Mouse (Mus musculus) megakaryocyte, adult 5-6 weeks (primary cell): Measurements from ENCODE around the gene Plpp3. TPM values are rescaled to one million over a fixed set of nuclear protein-coding genes. Genes with fewer than 3 reads are reported as not detected.

Experiments
- ATAC-seq: 2 replicates; pipeline ENCODE4 v1.8.0; 2016; ENCODE audit warnings: mild to moderate bottlenecking, inconsistent platforms; ENCODE audit not compliant: poor library complexity, severe bottlenecking
- total RNA-seq, 2 experiments: library from RNA; stranded (forward) in 1 of 2; stranded (reverse) in 1 of 2; fragments of 153-499, 151-499 nt in 1 of 2; fragments of 221-1000, 200-1000 nt in 1 of 2; gene quantifications; 2 replicates each; pipeline versions ENCODE4 v1.2.3 to v1.2.4; 2015 to 2017

Plpp3 gene
- total RNA-seq, 2 experiments from 2014 or later = 0.29 TPM

GRCm38 (mm10) chr4:105187873-105188272 lies 30.7 kb downstream of the Plpp3 start:
- ATAC-seq = no peak

DNA sequence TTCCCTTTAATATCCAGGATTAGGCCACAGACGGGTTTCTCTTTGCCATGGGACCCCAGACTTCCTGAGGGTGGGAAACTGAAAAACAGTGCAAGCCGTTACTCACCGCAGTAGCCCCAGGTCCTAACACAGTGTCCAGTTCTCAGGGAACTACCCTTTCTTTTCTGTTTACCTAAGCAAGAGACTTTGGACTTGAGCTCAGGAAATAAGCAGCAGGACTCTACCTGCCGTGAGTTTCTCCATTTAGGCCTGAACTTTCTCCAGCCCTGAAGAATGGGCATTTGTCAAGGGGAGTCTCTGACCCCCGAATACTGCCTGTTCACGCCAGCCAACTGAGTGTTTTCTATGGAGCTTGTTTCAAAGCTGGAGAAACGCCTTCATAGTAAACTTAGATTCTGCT lies 31.7 kb downstream of the Plpp3 start:
- no peak for ATAC-seq

GRCm38 (mm10) chr4:105190826-105191225 lies 33.7 kb downstream of the Plpp3 start:
- ATAC-seq = no peak

DNA sequence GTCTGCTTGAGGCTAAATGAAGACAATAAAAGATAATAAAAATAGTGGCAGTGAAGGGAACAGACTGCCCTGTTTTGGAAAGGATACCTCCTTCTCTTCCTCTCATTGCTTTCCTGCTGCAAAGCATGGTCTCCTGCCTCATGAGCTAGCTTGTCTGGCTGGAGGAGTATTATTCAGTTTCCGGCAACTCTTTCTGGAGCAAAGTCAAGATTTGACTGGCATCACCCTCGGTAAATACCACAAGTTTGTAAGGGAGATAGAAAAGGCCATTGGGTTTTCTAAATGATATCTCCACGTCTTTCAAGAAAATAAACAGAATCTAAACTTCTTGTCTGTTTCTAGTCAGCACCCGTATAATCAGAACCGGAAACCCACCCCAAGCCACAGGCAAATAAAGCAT lies 34.4 kb downstream of the Plpp3 start:
- ATAC-seq = no peak

- ATAC-seq = no peak
Observed at GRCm38 (mm10) chr4:105192665-105193064, 35.5 kb downstream of the Plpp3 start.

- ATAC-seq = no peak
Observed at GRCm38 (mm10) chr4:105195256-105195655, 38.1 kb downstream of the Plpp3 start.

GRCm38 (mm10) chr4:105196099-105196498 lies 39.0 kb downstream of the Plpp3 start:
- ATAC-seq = no peak

GRCm38 (mm10) chr4:105196993-105197765 lies 40.0 kb downstream of the Plpp3 start:
- no peak for ATAC-seq

- no peak for ATAC-seq
Observed at GRCm38 (mm10) chr4:105198696-105199095, 41.5 kb downstream of the Plpp3 start.

GRCm38 (mm10) chr4:105199345-105199744 lies 42.2 kb downstream of the Plpp3 start:
- no peak for ATAC-seq

DNA sequence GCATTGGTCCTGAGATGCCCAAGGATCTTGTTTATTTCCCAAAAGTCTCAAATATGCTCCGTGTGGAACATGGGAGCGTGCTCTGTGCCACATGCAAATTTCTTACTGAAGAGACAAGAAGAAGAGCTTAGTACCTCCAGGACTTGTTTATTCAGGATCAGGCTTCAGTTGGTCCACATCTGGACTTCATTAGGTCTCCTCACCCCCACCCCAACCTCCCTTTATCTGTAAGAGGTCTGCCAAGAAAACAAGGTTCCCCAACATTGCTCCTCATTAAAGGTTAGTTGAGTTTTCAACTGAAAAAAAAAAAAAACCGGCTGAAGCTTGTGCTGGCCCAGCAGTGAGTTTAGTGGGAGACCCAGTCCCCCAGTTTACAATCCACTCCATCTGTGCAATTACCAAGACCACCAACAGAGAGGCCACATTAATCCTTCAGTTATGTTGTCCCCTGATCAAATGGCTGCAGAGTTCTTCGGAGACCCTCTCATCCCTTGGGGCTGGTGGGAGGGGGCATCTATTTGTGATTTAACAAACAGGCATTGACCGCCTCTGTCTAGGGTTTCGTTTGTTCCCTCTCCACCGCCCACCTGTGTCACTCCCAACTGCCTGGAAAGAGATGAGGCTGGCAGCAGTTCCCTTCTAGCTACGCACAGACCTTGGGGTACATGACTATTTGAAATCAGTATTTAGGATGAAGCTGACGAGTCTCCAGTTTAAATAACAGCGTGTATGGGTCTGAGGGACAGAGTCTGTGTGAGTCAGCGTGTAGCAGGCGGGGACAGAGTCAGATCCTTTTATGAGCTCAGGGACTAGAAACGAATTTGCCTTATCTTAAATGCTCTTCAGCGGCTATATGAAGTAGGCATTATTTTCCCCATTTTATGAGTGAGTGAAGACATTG lies 43.7 kb downstream of the Plpp3 start:
- ATAC-seq = no peak

DNA sequence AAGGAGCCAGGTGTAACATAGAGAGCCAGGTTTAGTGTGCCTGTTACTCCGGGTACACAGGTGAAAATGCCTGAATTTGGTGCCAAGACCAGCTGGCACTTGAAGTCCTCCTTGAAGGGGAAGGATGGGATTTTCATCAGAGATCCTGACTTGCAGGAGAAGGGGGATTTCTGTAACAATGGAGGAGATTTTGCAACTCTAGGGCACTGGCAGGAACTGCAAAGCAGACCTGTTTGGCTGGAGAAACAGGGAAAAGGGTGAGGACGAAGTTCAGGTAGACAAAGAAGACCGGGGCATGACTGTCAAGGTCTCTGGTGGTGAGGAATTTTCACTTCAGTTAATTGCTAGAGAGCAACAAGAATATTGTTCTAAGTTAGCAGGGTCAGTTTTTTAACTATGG lies 45.3 kb downstream of the Plpp3 start:
- no peak for ATAC-seq

GRCm38 (mm10) chr4:105203303-105203761 lies 46.2 kb downstream of the Plpp3 start:
- no peak for ATAC-seq

- ATAC-seq = no peak
Observed at GRCm38 (mm10) chr4:105204071-105204470, 46.9 kb downstream of the Plpp3 start.

- ATAC-seq = no peak
Observed at GRCm38 (mm10) chr4:105205045-105205851, 48.1 kb downstream of the Plpp3 start.

GRCm38 (mm10) chr4:105206102-105206501 lies 49.0 kb downstream of the Plpp3 start:
- ATAC-seq = no peak

DNA sequence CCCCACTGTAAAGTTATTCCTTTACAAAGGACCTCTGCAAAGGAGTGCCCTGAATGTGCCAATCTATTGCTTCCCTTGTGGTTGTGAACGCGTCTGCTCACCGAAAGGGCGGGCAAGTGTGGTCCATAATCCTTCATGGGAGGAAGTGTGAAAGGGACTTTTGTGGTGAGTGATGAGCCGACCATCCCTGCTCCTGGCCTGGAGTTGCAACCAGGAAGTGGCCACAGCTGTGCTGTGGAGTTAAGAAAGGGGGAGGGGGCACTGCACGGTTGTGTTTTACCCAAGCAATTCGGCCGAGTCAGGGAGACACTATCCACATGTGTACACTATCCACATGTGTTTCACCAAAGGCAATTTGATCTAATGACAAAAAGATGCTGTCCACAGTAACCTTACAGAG lies 49.8 kb downstream of the Plpp3 start:
- peak; percentile 76 for ATAC-seq

DNA sequence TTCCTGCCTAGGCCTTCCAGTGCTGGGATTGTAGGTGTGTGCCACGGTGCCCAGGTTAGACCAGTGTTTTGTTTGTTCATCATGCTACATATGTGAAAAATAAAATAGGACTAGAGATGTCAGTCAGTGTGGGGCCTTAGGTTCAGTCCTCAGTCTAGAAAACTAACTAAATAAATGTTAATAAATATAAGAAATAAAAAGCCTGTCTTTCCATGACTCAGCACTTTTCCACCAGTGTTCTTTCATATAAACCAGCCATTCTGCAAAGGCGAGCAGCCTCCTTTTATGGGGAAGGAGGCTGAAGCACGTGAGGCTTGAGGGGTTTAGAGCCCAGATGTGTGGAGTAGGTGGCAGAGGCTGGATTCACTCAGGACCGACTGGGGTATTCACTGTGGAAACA lies 50.5 kb downstream of the Plpp3 start:
- ATAC-seq = no peak

- no peak for ATAC-seq
Observed at GRCm38 (mm10) chr4:105208977-105209376, 51.8 kb downstream of the Plpp3 start.

DNA sequence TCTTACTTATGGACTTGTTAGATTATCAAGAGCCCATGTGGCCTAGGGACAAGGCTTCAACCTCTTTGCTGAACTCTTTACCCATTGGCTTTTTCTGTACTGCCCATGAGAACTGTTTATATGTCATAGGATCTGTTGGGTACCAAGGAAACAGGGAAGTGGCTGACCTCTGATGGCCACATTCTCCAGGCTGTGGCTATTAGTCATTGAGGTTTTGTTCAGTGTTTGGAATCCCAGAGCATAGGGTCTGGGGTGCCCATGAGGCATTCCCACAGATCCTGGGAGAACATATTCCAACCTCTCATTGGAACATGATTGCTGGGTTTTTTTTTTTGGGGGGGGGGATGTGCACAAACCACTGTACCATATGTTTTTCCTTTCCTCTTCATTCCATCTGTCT lies 56.2 kb downstream of the Plpp3 start:
- ATAC-seq = no peak

DNA sequence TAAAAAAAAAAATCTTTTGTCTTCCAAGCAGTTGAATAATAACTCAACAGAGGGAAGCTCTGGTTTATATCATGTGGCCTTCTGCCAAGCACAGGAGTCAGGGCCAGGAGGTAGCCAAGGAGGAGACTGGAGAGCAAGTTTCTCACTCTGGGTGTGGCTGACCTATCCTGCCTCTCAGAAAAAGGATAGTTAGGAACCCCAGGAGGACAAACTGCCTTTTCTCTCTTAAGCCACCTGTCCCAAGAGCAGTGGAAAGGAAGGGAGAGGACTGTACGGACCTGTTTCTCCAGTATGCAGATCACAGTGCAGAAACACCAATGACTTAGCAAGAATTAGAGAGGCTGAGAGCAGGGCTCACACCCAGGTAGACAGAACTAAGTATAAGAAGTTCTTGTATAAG lies 57.3 kb downstream of the Plpp3 start:
- ATAC-seq = no peak
